Mouse (Mus musculus) myocyte (in vitro differentiated cells): ENCODE data around the gene Slc25a3. TPM values are rescaled to one million over a fixed set of nuclear protein-coding genes. Genes with fewer than 3 reads are reported as not detected.
A peak's percentile ranks its signal among the peaks of the same experiment; 100 is the strongest.

Experiments
- H3K27me3 ChIP-seq: one replicate; pipeline ENCODE4 v1.6.1; 2011; ENCODE audit not compliant: control insufficient read depth, insufficient read depth, insufficient read length
- H3K36me3 ChIP-seq: one replicate; pipeline ENCODE4 v1.6.1; 2011; ENCODE audit not compliant: control insufficient read depth, insufficient read depth
- H3K4me2 ChIP-seq: one replicate; pipeline ENCODE4 v1.6.1; 2011; ENCODE audit warnings: low read depth, control low read depth
- H3K4me3 ChIP-seq: one replicate; pipeline ENCODE4 v1.5.1; 2011; ENCODE audit warnings: mild to moderate bottlenecking, control low read depth, moderate library complexity
- H3K79me2 ChIP-seq: one replicate; pipeline ENCODE4 v1.6.1; 2011; ENCODE audit not compliant: control insufficient read depth, insufficient read depth
- H3ac ChIP-seq: one replicate; pipeline ENCODE4 v1.6.1; 2011; ENCODE audit not compliant: control insufficient read depth, insufficient read length
- CEBPB ChIP-seq: IDR thresholded peaks from 2 replicates; pipeline ENCODE4 v1.6.1; 2011; ENCODE audit warnings: mild to moderate bottlenecking, moderate library complexity; ENCODE audit not compliant: poor library complexity, insufficient read depth, severe bottlenecking
- E2F4 ChIP-seq: IDR thresholded peaks from one replicate; pipeline ENCODE4 v1.6.1; 2011; ENCODE audit warnings: mild to moderate bottlenecking, control low read depth, moderate library complexity; ENCODE audit not compliant: insufficient read depth
- MAX ChIP-seq: IDR thresholded peaks from one replicate; pipeline ENCODE4 v1.6.1; 2011; ENCODE audit warnings: low read depth, mild to moderate bottlenecking, control low read depth
- MYOD1 ChIP-seq, 3 experiments: IDR thresholded peaks; one replicate each; pipeline ENCODE4 v1.6.1; 2011; ENCODE audit warnings: control low read depth in 2 of 3, low read depth in 2 of 3, mild to moderate bottlenecking in 2 of 3, moderate library complexity in 1 of 3; ENCODE audit not compliant: insufficient read length in 2 of 3, control insufficient read depth in 1 of 3
- MYOG ChIP-seq, 3 experiments: IDR thresholded peaks; one replicate each; pipeline ENCODE4 v1.6.1; 2011; ENCODE audit warnings: control low read depth in 2 of 3, low read depth in 2 of 3, mild to moderate bottlenecking in 2 of 3; ENCODE audit not compliant: insufficient read length in 2 of 3, control insufficient read depth in 1 of 3, insufficient read depth in 1 of 3
- POLR2A ChIP-seq: IDR thresholded peaks from one replicate; pipeline ENCODE4 v1.6.1; 2011; ENCODE audit warnings: low read depth, mild to moderate bottlenecking, control low read depth, moderate library complexity; ENCODE audit not compliant: insufficient read length
- POLR2AphosphoS2 ChIP-seq: IDR thresholded peaks from one replicate; pipeline ENCODE4 v1.6.1; 2011; ENCODE audit warnings: low read depth, control low read depth; ENCODE audit not compliant: insufficient read length
- REST ChIP-seq: IDR thresholded peaks from one replicate; pipeline ENCODE4 v1.6.1; 2011; ENCODE audit warnings: mild to moderate bottlenecking, control low read depth, moderate library complexity; ENCODE audit not compliant: insufficient read depth, insufficient read length
- SRF ChIP-seq: IDR thresholded peaks from one replicate; pipeline ENCODE4 v1.6.1; 2011; ENCODE audit warnings: low read depth; ENCODE audit not compliant: control insufficient read depth, insufficient read length
- TCF12 ChIP-seq: IDR thresholded peaks from one replicate; pipeline ENCODE4 v1.6.1; 2011; ENCODE audit warnings: mild to moderate bottlenecking, control low read depth; ENCODE audit not compliant: poor library complexity, insufficient read depth, severe bottlenecking
- TCF3 ChIP-seq: IDR thresholded peaks from one replicate; pipeline ENCODE4 v1.6.1; 2011; ENCODE audit warnings: low read depth, control low read depth; ENCODE audit not compliant: insufficient read length
- USF1 ChIP-seq: IDR thresholded peaks from one replicate; pipeline ENCODE4 v1.6.1; 2011; ENCODE audit warnings: low read depth, mild to moderate bottlenecking, control low read depth, moderate library complexity
- polyA plus RNA-seq: library from polyadenylated mRNA; unstranded; fragments of >200 nt; fragmentation: generic; extraction: Trizol; gene quantifications from one replicate; pipeline ENCODE4 v1.2.1, GENCODE M21; 2012; ENCODE audit warnings: missing spikeins

Slc25a3 gene
- polyA plus RNA-seq, 1 experiment: 846 TPM

DNA sequence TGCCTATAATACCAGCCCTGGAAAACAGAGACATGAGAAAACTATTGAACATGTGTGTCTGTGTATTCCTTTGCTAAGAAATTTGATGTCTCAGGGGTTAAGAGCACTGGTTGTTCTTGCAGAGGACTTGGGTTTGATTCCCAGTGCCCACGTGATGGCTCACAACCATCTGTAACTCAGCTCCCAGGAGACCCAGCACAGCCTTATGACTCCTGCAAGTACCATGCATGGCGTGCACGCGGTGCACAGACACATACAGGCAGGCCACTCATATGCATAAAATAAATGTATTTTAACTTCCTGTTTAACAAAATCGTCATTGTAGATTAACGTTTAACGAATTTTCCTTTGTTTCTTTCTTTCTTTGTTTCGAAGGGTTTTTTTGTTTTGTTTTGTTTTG is 25.8 kb downstream of the Slc25a3 start:
- H3K4me2 ChIP-seq: no peak overlapping the region
- H3K4me3 ChIP-seq: no peak overlapping the region
- H3ac ChIP-seq: no peak overlapping the region
- H3K79me2 ChIP-seq: no peaks in the 10 kb centered on the region
- peaks cover 3% of the 10 kb centered on the region for H3K36me3 ChIP-seq
- no peak for TF ChIP-seq SRF
- TF ChIP-seq TCF3: no peak
- TF ChIP-seq POLR2A: no peak
- no peak for TF ChIP-seq USF1
- no peak for TF ChIP-seq E2F4
- TF ChIP-seq TCF12: no peak
- no peak for TF ChIP-seq CEBPB
- TF ChIP-seq MYOG (IDR thresholded peaks at IDR 0.05; ENCODE audit: control insufficient read depth in 1 of 3, insufficient read depth in 1 of 3, insufficient read length in 2 of 3, low read depth in 2 of 3): no peak
- TF ChIP-seq REST: no peak
- no peak for TF ChIP-seq MYOD1 (IDR thresholded peaks at IDR 0.05; ENCODE audit: control insufficient read depth in 1 of 3, insufficient read length in 2 of 3, low read depth in 2 of 3)
- TF ChIP-seq MAX: no peak
- TF ChIP-seq POLR2AphosphoS2: no peak
- H3K27me3 ChIP-seq: no peaks in the 10 kb centered on the region

DNA sequence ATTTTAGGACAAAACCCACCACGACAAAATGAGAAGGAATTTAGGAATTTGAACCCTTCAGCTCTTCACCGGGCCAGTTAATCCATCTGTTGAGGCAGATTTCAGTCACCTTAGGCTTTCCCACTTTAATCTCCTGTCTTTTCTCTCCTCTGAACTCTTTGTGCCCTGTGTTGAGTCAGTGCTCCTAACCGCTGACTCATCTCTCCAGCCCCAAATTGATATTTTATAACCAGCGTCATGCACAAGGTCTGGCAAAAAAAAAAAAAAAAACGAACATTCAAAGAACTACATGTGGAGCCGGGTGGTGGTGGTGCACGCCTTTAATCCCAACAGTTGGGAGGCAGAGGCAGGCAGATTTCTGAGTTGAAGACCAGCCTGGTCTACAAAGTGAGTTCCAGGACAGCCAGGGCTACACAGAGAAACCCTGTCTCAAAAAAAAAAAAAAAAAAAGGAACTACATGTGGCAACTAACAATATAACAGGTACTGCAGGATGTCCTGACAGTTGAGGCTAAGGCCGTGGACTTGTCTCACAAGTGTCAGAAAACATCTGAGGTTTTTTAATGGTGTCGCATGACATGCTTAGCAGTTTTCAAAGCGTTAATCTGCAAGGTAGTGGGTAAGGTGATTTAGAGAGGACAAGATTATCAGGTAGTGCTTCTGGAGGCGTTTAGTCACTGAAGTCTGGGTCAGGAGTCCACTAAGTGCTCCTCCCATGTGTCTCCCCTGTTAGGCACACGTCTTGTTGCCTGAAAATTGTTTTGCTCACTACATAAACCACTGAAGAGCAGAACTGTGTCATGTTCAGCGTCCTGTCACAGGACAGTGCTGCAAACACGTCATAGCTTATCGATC is 29.4 kb downstream of the Slc25a3 start:
- Histone ChIP-seq H3K4me3 (no peak overlapping the region), H3K27me3 (no peaks in the 10 kb centered on the region), H3K36me3 (no peaks in the 10 kb centered on the region), H3K79me2 (no peaks in the 10 kb centered on the region), H3ac (no peak overlapping the region), H3K4me2 (no peak overlapping the region)
- TF ChIP-seq MYOD1 (IDR thresholded peaks at IDR 0.05; ENCODE audit: control insufficient read depth in 1 of 3, insufficient read length in 2 of 3, low read depth in 2 of 3) (no peak), POLR2AphosphoS2 (no peak), TCF3 (no peak), POLR2A (no peak), USF1 (no peak), CEBPB (no peak), MAX (no peak), E2F4 (no peak), MYOG (IDR thresholded peaks at IDR 0.05; ENCODE audit: control insufficient read depth in 1 of 3, insufficient read depth in 1 of 3, insufficient read length in 2 of 3, low read depth in 2 of 3) (no peak), SRF (no peak)

DNA sequence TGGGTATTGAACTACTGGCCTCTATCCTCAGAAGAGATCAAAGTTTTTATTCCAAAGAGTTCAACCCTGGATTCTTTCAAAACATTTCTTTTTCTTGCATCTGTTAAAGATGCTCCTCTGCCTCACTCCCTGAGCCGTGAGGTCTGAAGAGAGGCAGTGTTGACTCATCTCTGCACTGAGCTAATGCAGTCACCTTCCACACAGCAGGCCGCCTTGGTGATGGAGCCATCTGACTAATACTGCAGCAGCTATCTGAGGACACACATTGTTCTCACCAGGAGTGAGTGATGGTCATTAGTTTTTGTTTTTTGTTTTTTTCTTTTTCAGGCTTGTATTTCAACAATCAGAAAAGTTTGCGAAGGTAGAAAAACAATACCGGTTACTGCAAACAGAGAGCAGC is 31.0 kb downstream of the Slc25a3 start:
- Histone ChIP-seq H3ac (no peak overlapping the region), H3K4me3 (no peak overlapping the region), H3K27me3 (no peaks in the 10 kb centered on the region), H3K4me2 (no peak overlapping the region), H3K79me2 (no peaks in the 10 kb centered on the region), H3K36me3 (no peaks in the 10 kb centered on the region)
- TF ChIP-seq E2F4 (no peak), TCF3 (no peak), REST (no peak), MAX (no peak), CEBPB (no peak), POLR2AphosphoS2 (no peak), MYOD1 (IDR thresholded peaks at IDR 0.05; ENCODE audit: control insufficient read depth in 1 of 3, insufficient read length in 2 of 3, low read depth in 2 of 3) (no peak), SRF (no peak), TCF12 (no peak), USF1 (no peak), POLR2A (no peak), MYOG (IDR thresholded peaks at IDR 0.05; ENCODE audit: control insufficient read depth in 1 of 3, insufficient read depth in 1 of 3, insufficient read length in 2 of 3, low read depth in 2 of 3) (no peak)

DNA sequence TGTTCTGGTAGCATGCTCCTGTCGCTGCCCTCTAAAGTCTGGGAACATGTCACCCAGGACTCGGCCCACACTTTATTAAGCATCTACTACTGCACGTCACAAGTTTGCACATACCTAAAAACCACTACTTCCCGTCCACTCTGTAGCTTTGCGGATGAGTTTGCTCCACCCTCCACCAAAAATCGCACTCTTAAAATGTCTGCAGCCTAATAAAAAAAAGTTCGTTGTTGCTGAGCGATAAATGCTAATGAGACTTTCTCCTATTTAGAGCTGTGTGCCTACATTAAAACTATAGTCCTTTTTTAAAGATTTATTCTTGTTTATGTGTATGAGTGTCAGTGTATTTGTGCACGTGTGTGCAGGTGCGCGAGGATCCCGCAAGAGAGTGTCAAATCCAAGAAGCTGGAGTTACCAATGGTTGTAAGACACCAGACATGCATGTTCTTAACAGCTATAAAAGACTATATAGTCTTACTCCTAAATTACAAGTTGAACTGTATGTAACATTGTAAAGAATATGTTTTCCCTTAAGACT is 40.4 kb downstream of the Slc25a3 start:
- Histone ChIP-seq H3K27me3 (no peaks in the 10 kb centered on the region), H3K79me2 (peaks cover 10% of the 10 kb centered on the region), H3K4me2 (peak overlapping the region; percentile 81), H3K4me3 (peak overlapping the region; percentile 73), H3K36me3 (peaks cover 9% of the 10 kb centered on the region), H3ac (peak overlapping the region; percentile 63)
- TF ChIP-seq REST: no peak
- TF ChIP-seq TCF12: no peak
